Mouse (Mus musculus): ENCODE measurements around the gene Sema4d.

Sema4d gene

DNA sequence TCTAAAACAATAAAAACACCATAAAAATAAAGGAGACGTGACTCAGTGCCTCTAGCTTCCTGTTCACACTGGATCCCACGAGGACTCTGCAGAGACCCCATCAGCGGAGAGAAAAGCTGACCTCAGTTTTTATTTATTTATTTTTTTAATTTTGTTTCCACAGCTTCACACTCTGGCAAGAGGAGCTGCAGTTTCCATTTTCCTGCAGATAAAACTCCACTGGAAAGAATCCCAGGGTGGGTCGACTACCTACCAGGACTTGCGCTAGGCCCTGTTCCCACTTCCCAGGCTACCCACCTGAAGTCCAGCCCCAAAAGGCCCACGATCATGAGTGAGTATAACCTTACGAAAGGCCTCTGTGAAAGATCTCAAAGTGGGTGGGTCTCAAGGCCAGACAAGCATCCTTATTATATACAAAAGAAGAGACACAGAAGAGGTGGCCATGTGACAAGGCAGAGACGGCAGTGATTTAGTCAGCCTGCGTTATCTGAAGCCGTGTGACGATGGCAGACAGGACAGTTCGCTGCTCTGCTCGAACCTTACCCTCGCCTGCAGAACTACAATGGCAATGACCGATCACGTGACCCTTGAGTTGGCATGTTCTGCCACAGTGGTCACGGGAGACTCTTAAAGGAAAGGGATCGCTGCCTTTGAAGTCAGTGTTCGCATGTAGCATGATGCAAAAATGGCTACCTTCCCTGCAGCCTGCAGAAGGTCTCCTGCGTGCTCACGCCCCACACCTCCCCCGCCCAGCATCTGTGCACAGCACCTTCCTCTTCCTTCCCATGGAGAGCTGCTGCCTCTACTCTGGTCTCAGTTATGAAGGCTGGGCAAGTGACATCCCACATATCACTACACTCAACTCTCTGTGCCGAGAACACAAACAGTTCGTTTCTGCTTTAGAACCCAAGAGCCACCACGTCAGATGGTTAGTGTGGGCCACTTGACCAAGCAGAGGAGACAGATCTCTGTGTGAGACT lies 14.3 kb downstream of the Sema4d start:
- DNase-seq (ENCODE audit: inconsistent age in 2 of 2, low spot score in 1 of 2): no peak

DNA sequence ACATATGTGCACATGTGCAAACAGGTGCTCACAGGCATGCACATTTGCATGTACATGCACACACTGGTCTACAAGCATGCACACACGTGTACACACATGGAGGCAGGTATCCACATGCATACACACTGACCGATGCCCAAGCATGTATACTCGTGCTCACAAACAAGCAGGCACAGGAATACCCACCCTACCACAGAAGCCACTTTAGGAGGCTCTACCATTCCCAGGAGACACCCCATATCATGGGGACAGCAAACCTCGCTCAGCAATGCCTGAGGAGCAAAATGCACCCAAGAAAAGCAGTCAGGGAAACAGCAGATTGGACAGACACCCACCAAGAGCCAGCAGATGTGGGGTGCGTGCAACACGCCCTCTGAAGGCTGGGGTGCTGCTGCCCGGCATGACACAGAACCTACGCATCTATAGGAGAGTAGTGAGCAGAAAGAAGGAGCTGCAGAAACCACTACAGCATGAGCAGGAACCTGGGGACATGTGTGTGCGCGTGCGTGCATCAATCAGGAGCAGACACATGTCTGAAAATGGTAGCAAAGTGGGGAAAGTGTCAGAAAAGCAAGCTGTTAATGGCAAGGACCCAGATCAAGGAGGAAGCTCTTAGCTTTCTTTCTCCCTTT lies 15.1 kb downstream of the Sema4d start:
- DNase-seq (ENCODE audit: inconsistent age in 2 of 2, low spot score in 1 of 2): no peak

DNA sequence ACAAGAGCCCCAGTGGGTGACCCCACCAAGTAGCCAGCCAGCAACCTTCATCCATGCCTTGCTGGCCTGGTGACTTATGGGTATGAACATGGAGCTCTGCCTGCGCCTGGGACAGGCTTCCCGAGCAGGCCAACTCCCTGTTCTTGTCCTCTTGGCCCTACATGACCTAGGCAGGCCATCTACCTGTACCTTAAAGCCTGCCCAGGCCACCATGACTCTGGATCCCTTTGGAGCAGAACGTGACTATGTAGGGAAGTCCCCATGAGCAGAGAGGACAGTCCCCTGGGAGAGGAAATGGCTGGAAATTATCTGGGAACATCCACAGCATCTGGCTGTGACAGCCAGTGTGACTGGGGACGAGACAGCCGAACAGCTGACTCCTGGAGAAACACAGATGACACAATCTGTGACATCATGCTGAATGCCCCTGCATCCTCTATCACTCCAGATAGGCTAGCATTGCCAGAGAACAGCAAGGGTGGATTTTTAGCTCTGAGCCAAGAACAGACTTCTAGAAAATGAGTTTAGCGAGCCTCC lies 15.7 kb downstream of the Sema4d start:
- DNase-seq (ENCODE audit: inconsistent age in 2 of 2, low spot score in 1 of 2): peak in 1 of 2 experiments; percentile 46

DNA sequence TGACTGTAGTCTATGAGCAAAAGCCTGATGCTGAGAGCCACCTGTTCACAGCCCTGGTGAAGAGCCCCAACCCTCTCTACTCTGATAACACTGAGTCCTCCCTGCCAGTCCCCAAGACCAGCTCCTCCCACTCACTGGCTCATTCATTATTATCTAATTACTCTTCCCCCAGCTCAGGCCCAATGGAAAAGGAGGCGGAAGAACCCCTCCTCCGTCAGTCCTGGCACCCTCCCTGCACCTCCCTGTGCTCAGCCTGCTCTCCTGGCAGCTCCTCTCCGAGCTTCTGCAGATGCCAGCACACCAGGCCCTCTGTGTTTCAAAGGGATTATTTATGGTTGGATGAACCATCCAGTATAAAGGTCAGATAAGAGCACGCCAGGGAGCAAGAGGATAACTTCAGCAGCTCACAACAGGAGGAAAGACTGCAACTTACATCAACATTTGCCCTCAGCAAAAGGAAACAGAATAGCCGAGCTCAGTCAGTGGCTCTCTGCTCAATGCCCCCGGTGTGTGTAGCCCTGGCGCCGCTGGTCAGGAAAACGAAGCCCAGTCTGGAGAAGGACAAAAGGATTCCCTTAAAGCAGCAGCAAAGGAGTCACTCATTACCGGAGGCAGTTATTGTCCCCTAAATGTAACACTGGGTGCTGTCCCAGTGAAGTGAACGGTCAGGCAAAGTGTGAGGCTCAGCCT lies 16.4 kb downstream of the Sema4d start:
- DNase-seq (ENCODE audit: inconsistent age in 2 of 2, low spot score in 1 of 2): peak; percentile 90 to 91

DNA sequence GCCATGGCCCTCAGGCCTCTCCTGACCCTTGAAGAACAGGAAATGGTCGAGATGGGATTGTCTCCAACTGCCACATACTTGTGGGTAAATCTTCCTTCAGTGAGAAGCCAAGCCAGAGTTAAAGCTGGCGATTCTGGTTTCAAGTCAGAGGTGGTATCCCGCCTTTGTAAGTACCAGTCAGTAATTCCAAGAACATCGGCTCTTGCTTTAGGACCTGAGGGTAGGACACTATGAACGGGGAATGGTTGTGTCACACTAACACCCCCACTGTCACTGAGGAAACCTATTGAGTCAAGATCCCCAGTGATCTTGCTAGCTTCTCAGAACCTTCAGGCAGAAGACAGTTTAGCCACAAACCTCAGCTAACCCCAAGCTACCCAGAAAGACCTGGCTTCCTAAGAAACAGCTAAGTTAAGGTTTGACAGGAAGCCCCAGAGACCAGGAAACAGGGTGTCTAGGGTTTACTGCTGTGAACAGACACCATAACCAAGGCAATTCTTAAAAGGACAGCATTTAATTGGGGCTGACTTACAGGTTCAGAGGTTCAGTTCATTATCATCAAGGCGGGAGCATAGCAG lies 17.3 kb downstream of the Sema4d start:
- DNase-seq (ENCODE audit: inconsistent age in 2 of 2, low spot score in 1 of 2): no peak

DNA sequence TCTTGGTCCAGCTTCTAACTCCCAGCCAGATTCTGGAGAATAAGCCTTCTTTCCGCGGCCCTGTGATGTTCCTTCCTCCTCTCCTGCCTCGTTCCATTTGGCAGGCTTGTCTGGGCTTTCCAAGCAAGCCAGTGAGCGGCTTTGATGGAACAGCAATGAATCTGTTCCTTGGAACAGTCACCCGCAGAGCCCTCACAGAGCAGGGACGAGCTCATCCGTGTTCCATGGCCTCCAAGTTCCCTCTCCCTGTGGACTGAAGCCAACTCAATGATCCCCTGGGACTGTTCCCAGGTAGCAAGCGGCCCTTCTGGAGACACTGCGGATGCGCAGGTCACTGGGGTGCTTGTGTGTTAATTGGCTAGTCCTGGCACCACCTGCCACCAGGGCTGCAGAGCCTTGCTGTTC lies 21.7 kb downstream of the Sema4d start:
- no peak for DNase-seq (ENCODE audit: inconsistent age in 2 of 2, low spot score in 1 of 2)

DNA sequence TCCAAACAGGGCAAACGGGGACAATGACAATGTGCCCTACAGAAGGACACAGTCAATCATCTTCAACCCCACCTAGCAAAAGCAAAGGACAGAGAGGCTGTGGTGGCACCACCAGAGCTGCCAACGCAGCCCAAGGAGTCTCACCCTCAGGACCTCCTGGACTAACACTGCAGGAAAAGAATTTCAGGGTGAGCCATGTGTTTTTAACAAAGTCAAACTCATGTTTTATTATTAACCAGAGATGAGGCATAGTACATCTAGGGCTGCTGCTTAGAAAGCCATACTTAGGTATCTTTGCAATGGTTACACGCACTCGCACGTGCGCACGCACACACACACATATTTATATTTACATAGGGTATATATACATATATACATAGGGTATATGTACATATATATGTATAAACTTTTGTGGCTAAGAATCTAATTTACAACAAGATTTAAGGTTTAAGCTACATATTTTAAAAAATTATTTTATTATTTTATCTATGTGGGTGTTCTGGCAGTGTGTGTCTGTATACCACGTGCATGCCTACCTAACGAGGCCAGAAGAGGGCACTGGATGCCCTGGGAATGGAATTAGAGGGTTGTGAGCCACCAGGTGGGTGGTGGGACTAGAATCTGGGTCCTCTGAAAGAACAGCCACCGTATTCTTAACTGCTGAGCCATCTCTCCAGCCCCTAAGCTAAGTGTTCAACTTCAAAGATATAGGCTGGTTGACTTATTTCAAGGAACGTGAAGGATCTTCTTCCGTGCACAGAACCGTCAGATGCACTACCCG lies 22.7 kb downstream of the Sema4d start:
- no peak for DNase-seq (ENCODE audit: inconsistent age in 2 of 2, low spot score in 1 of 2)

DNA sequence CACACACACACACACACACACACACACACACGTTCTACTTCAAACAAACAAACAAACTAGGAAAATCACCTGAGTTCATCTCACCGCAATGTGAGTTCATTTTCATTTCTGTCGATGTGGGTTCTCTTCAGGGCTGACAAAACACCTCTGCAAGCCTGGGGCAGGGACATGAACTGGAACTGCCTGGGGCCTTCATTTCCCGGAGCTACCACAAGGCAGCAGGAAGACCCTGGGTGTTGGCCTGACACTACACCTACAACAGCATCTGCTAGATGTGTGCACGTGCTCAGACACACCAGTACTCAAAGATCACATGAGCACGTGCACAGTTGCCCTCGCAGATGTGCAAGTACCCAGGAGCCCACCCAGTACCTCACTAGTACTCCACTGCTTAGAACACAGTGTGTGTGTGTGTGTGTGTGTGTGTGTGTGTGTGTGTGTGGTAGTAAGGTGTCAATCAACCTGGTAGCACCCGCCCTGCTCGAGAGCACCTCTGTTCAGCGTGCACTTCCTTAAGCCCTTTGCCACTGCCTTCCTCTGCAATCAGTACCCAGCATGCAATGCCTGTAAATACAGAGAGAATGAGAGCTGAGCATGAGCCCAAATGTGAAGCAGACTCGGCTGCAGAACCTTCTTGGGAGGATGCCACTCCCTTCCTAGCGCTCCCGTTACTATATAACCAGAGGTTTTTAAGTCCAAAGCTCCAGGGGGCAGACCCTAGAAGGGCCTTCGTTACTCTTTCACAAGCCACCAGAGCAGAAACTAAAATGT lies 25.4 kb downstream of the Sema4d start:
- no peak for DNase-seq (ENCODE audit: inconsistent age in 2 of 2, low spot score in 1 of 2)

DNA sequence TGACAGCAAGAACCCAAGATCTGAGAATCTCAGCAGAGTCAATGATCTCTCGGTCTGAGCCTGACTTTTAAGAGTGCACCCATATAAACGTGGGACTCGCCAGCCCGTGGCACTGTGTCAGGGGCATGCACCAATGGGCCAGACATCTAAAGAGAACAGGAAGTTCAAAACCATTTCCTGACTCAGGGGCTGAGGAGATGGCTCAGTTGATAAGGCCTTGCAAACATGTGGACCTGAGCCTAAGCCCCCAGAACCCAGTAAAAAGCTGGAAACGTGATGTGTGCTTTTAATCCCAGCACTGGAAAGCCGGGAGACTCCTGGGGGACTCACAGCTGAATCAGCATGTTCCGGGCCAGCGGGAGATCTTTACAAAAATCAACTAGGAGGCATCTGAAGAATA lies 26.0 kb downstream of the Sema4d start:
- no peak for DNase-seq (ENCODE audit: inconsistent age in 2 of 2, low spot score in 1 of 2)

DNA sequence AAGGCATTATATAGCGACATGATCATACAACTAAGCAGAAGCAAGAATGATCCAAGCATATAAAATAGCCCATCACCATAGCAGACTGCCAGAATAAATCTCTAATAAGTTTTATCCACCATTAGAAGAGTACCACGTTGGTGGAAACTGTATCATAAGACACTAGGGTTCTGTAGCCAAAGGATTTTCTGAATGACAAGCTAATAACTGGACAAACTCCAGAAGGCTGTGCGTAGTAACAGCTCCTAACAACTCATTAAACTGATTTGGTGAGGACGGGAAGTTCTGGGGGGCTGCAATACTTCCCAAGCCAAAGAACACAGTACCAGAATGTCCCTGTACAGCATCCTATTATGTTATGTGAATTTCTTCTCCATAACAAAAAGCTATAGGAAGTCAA lies 26.8 kb downstream of the Sema4d start:
- DNase-seq (ENCODE audit: inconsistent age in 2 of 2, low spot score in 1 of 2): no peak

DNA sequence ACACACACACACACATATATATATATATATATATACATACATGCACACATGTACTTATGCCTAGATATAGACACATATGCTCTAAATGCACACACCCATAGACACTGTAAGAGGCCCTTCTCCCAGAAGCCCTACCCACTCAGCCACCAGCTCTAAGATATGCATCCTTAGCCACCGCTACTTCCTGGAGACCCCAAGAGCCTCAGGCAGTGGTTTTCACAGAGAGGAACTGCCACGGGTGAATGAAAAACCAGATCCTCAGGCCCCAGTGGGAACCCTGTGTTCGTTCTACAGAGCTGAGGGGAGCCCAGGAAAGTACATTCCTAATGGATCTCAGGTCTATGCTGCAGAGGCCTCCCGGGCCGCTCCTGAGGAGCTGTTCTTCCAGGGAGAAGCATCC lies 28.2 kb downstream of the Sema4d start:
- no peak for DNase-seq (ENCODE audit: inconsistent age in 2 of 2, low spot score in 1 of 2)

DNA sequence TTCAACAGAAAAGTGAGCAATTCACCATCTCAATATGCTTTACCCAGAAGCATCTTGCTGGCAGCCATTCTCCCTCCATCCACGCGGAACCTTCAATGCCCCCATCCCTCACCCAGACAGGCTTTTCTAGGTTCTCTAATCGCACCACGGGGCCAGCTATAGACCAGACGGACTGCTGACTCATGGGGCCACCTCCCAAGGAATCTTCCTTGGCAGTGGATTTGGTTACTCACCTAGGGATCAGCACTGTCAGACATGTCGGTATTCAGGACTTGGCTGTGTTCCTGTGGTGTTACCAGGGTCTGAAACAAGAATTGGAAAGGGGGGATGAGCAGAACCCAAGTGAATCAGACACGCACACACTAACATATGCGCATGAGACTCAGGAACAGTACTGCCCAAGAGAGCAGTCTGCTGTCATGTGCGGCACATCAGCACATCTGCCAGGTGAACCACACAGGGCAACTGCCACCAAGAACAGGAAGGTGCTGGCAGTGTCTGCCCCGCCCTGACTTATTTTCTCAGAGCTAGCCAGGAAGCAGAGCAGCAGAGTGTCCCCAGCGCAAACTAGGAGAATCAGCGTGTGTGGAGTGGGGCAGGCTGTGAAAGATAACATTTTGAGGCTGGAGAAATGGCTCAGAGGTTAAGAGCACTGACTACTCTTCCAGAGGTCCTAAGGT lies 30.4 kb downstream of the Sema4d start:
- peak; percentile 26 to 46 for DNase-seq (ENCODE audit: inconsistent age in 2 of 2, low spot score in 1 of 2)

DNA sequence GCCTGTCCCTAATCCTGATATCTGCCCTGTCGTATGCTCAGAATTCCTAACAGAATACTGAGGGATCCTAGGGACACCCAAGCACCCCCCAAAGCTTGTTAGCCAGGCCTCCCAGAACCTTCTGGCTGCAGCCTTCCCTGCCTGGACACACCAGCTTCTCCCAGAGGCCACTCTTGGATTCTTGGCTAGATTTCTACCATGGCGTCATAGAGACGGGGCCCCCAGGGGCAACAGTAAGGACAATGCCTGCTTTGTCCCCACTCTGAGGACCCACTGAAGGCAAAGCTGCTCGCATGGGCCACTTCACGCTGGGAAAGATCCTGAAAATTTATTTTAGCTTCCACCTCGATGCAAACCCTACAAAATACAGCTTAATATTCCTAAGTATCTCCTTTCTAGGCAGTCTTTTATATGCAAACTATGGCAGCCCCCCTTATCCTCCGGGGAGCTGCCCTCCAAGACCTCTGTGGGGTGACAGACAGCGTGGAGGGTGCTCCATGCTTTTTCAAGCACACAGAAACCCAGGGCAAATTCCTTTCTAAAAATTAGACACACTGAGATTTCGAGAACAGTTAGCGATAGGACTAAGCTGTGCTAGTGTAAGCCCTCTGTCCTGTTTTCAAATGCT lies 32.2 kb downstream of the Sema4d start:
- DNase-seq (ENCODE audit: inconsistent age in 2 of 2, low spot score in 1 of 2): no peak

DNA sequence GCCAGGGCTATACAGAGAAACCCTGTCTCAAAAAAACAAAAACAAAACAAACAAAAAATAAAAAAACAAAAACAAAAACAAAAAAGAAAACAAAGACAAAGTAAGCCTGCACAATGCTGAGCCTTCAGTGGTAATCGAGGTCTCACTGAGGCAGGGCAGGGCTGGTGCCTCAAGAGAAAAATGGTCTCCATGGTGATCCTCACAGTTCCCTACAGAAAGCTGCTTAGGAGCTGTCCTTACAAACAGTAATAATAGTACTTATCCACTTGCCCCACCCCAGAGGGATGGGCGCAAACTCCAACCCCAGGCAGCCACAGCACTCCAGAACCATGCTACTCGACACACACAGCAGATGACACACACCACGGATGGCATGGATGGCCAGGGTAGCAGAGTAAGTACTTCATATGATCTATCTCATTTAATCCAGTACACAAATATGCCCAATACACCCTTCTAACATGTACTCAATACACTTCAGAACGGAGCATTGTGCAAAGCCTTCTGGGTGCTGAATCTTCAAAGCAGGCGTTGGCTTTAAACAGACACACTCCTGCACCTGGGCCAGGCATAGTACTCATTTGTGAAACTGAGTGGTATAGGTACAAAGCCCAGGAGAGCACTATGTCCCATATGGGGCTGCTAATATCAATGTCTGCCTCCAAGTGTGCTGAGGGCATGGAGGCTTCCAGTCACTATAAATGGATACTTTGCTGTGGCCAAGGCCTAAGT lies 34.1 kb downstream of the Sema4d start:
- DNase-seq (ENCODE audit: inconsistent age in 2 of 2, low spot score in 1 of 2): no peak

DNA sequence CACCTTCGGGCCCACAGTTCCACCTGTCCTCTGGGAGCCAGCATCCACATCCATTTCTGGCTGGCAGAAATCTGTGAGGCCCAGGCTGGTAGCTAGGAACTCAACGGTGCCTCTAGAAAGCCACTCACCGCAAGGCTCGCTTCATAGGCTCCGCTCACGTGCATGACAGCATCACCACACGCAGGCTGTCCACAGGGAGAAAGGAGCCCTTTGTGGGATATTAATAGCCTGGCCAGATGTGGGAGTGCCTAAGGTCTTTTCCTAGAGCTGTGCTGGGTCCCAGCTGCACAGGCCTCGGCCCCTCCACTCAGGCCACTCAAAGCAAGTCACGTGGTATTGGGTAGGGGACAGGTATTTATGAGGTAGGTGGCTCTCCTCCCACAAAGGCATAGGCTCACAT lies 35.1 kb downstream of the Sema4d start:
- DNase-seq (ENCODE audit: inconsistent age in 2 of 2, low spot score in 1 of 2): no peak

DNA sequence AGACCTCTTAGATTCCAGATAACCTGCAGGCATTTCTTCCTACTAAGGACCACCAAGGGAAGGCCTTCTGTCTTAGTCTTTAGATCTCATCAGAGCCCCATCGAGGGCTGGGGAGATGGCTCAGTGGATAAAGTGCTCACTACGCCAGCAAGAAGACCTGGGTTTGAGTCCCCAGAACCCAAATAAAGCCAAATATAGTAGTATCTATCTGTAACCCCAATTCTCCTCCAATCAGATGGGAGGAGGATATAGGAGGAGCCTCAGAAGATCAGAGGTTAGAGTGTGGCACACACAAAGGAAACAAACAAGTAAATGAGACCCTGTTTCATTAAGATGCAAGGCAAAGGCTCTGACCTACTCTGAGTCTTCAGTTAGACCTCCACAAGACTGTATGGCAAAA lies 36.4 kb downstream of the Sema4d start:
- no peak for DNase-seq (ENCODE audit: inconsistent age in 2 of 2, low spot score in 1 of 2)

DNA sequence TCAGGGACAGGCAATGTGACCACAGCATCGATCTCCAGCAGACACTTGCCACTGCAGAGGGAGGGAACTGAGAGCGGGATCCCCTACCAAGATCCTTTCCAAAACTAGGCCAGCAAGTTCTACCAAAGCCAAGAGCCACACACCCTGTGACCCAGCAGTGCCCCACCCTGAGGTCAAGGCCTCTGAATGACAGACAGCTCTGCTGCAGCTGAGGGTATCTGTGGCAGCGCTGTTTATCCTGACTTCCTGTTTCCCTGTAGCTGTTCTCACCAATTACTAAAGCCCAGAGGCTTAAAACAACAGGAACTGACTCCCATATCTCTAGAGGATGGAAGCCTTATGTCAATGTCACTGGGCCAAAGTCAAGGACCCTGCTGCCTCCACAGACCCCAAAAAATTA lies 37.0 kb downstream of the Sema4d start:
- no peak for DNase-seq (ENCODE audit: inconsistent age in 2 of 2, low spot score in 1 of 2)

DNA sequence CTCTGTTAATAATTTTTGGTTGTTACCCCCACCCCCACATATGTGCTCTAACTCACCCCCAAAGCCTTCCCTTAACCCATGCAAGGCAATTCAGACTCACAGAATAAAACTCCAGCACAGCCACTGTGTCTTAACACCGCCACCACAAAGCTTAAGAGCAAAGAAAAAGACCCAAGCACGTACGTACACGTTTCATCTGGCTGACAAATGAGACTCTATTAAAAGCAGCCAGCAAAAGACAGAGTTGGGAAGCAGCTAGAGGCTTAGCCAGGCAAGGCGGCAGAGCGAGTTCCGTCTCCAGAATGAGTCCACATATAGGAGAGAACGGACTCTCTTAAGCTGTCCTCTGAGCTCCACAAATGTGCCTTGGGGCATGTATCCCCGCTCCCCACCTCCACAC lies 37.5 kb downstream of the Sema4d start:
- DNase-seq (ENCODE audit: inconsistent age in 2 of 2, low spot score in 1 of 2): no peak

Data from adrenal gland, adult (tissue).